Mouse (Mus musculus) cerebellum, adult 2 months (tissue): Measurements from ENCODE around the gene Ppid.
A peak's percentile ranks its signal among the peaks of the same experiment; 100 is the strongest.

ENCODE experiments used
- CTCF ChIP-seq: fragments of 200-500 bp; IDR thresholded peaks from 2 replicates; pipeline ENCODE4 v1.5.1; 2011; ENCODE audit warnings: low read depth, mild to moderate bottlenecking, control low read depth, low read length, moderate library complexity, borderline replicate concordance; ENCODE audit not compliant: insufficient read depth
- POLR2A ChIP-seq: fragments of 200-500 bp; IDR thresholded peaks from 2 replicates; pipeline ENCODE4 v1.6.1; 2011; ENCODE audit warnings: low read length, control low read depth, borderline replicate concordance; ENCODE audit not compliant: insufficient read depth

GRCm38 (mm10) chr3:79590863-79591792, at the start of gene Ppid:
- TF ChIP-seq CTCF (no peak), POLR2A (peak; percentile 73; the same call in 1 of the 2 replicates)
